Mouse (Mus musculus) forebrain, embryonic 16.5 days (tissue): ENCODE measurements around the gene Col4a1. TPM values are rescaled to one million over a fixed set of nuclear protein-coding genes. Genes with fewer than 3 reads are reported as not detected.

ENCODE experiments used
- polyA plus RNA-seq: library from polyadenylated mRNA; unstranded; fragments of >200 nt; fragmentation: Nextera tagmentation; extraction: Ambion mirVana; gene quantifications from 2 replicates; pipeline ENCODE4 v1.2.1, GENCODE M21; 2015

The Col4a1 gene
- polyA plus RNA-seq, 1 experiment from 2014 or later: 69.0 TPM

Other genes starting within 250 kb of the Col4a1 start
- gene Col4a2, start within 50 bp of the Col4a1 start, polyA plus RNA-seq: 29.1 and 35.3 TPM in 2 replicates
- gene Rab20, start 165.9 kb upstream of the Col4a1 start, polyA plus RNA-seq: 0.63 and 0.77 TPM in 2 replicates
- 148 and 168 TPM in 2 replicates for gene Naxd, start 184.7 kb upstream of the Col4a1 start, polyA plus RNA-seq
- gene Cars2, start 238.0 kb upstream of the Col4a1 start, polyA plus RNA-seq: 29.1 and 34.1 TPM in 2 replicates
- 42.9 and 45.4 TPM in 2 replicates for gene Ing1, start 242.7 kb upstream of the Col4a1 start, polyA plus RNA-seq